Mouse (Mus musculus): Measurements from ENCODE around the gene Gipc3.

The Gipc3 gene

GRCm38 (mm10) chr10:81319741-81320549 lies 23.1 kb downstream of the Gipc3 start:
- DNase-seq, result no peak

- DNase-seq, result peak; percentile 62
These were observed 23.8 kb downstream of the Gipc3 start for GRCm38 (mm10) chr10:81319330-81319699.

GRCm38 (mm10) chr10:81318589-81319329 lies 24.3 kb downstream of the Gipc3 start:
- DNase-seq, result peak; percentile 62

- DNase-seq, result peak; percentile 90
These were observed 25.8 kb downstream of the Gipc3 start for GRCm38 (mm10) chr10:81317273-81317672.

GRCm38 (mm10) chr10:81316338-81317060 lies 26.6 kb downstream of the Gipc3 start:
- peak; percentile 64 for DNase-seq

- DNase-seq, result no peak
These were observed 27.5 kb downstream of the Gipc3 start for GRCm38 (mm10) chr10:81315587-81315986.

- DNase-seq, result no peak
These were observed 28.9 kb downstream of the Gipc3 start for GRCm38 (mm10) chr10:81314201-81314600.

- no peak for DNase-seq
These were observed 29.5 kb downstream of the Gipc3 start for GRCm38 (mm10) chr10:81313581-81313980.

GRCm38 (mm10) chr10:81309571-81309970 lies 33.5 kb downstream of the Gipc3 start:
- no peak for DNase-seq

- no peak for DNase-seq
These were observed 36.0 kb downstream of the Gipc3 start for GRCm38 (mm10) chr10:81306837-81307682.

GRCm38 (mm10) chr10:81306173-81306668 lies 36.8 kb downstream of the Gipc3 start:
- DNase-seq, result no peak

GRCm38 (mm10) chr10:81305663-81306062 lies 37.4 kb downstream of the Gipc3 start:
- DNase-seq, result no peak

GRCm38 (mm10) chr10:81304597-81305238 lies 38.3 kb downstream of the Gipc3 start:
- DNase-seq, result peak; percentile 81

- no peak for DNase-seq
These were observed 39.3 kb downstream of the Gipc3 start for GRCm38 (mm10) chr10:81303761-81304160.

GRCm38 (mm10) chr10:81303258-81303657 lies 39.8 kb downstream of the Gipc3 start:
- DNase-seq, result no peak

- peak; percentile 75 for DNase-seq
These were observed 40.3 kb downstream of the Gipc3 start for GRCm38 (mm10) chr10:81302781-81303218.

GRCm38 (mm10) chr10:81302288-81302687 lies 40.8 kb downstream of the Gipc3 start:
- DNase-seq, result peak; percentile 43

- no peak for DNase-seq
These were observed 41.7 kb downstream of the Gipc3 start for GRCm38 (mm10) chr10:81301321-81301720.

GRCm38 (mm10) chr10:81300352-81300907 lies 42.6 kb downstream of the Gipc3 start:
- DNase-seq, result no peak

GRCm38 (mm10) chr10:81299585-81300351 lies 43.3 kb downstream of the Gipc3 start:
- DNase-seq, result no peak

Data from lung, postnatal 10 days (tissue).